Mouse (Mus musculus) cerebral cortex, adult 2 months (tissue): Measurements from ENCODE around the gene Kntc1.

Experiments used
- WGBS: fragments of 180-500 bp; shearing (Covaris S2); methylation state at CpG from one replicate; pipeline ENCODE4 v1.1.7; 2018; 5-methylcytosine and 5-hydroxymethylcytosine counted together

The Kntc1 gene

GRCm38 (mm10) chr5:123816891-123817290, 67.4 kb downstream of the Kntc1 start:
- WGBS, result 76% methylated on average over 7 of the region's 7 CpGs

- WGBS, result 57% methylated on average over 19 of the region's 19 CpGs
Measured at GRCm38 (mm10) chr5:123818941-123819577, 69.5 kb downstream of the Kntc1 start.

GRCm38 (mm10) chr5:123820501-123821263, 71.2 kb downstream of the Kntc1 start:
- WGBS, result 88% methylated on average over 9 of the region's 9 CpGs

GRCm38 (mm10) chr5:123821264-123821571, 71.7 kb downstream of the Kntc1 start:
- WGBS, result 77% methylated on average over 3 of the region's 3 CpGs

GRCm38 (mm10) chr5:123822706-123823105, 73.2 kb downstream of the Kntc1 start:
- 36% methylated on average over 7 of the region's 7 CpGs for WGBS

GRCm38 (mm10) chr5:123827659-123828091, 78.2 kb downstream of the Kntc1 start:
- WGBS, result 48% methylated on average over 6 of the region's 6 CpGs

- 66% methylated on average over 7 of the region's 7 CpGs for WGBS
Measured at GRCm38 (mm10) chr5:123832309-123832708, 82.8 kb downstream of the Kntc1 start.

- WGBS, result 85% methylated on average over 3 of the region's 3 CpGs
Measured at GRCm38 (mm10) chr5:123834836-123835235, 85.3 kb downstream of the Kntc1 start.

GRCm38 (mm10) chr5:123837371-123837770, 87.9 kb downstream of the Kntc1 start:
- 70% methylated on average over 4 of the region's 4 CpGs for WGBS

GRCm38 (mm10) chr5:123842221-123842934, 92.9 kb downstream of the Kntc1 start:
- 69% methylated on average over 11 of the region's 11 CpGs for WGBS

- 85% methylated on average over 3 of the region's 3 CpGs for WGBS
Measured at GRCm38 (mm10) chr5:123842935-123843282, 93.4 kb downstream of the Kntc1 start.

- WGBS, result 44% methylated on average over 4 of the region's 4 CpGs
Measured at GRCm38 (mm10) chr5:123843816-123844215, 94.3 kb downstream of the Kntc1 start.

- 90% methylated on average over 14 of the region's 14 CpGs for WGBS
Measured at GRCm38 (mm10) chr5:123844316-123844715, 94.8 kb downstream of the Kntc1 start.

GRCm38 (mm10) chr5:123851398-123851797, 101.9 kb downstream of the Kntc1 start:
- 69% methylated on average over 2 of the region's 2 CpGs for WGBS

- WGBS, result 89% methylated on average over 11 of the region's 11 CpGs
Measured at GRCm38 (mm10) chr5:123853877-123854504, 104.5 kb downstream of the Kntc1 start.

- 90% methylated on average over 9 of the region's 9 CpGs for WGBS
Measured at GRCm38 (mm10) chr5:123854511-123854910, 105.0 kb downstream of the Kntc1 start.

- 86% methylated on average over 11 of the region's 11 CpGs for WGBS
Measured at GRCm38 (mm10) chr5:123858798-123859197, 109.3 kb downstream of the Kntc1 start.

GRCm38 (mm10) chr5:123862374-123863350, 113.1 kb downstream of the Kntc1 start:
- 46% methylated on average over 15 of the region's 15 CpGs for whole genome bisulfite sequencing

- 88% methylated on average over 14 of the region's 14 CpGs for WGBS
Measured at GRCm38 (mm10) chr5:123863934-123864333, 114.4 kb downstream of the Kntc1 start.

GRCm38 (mm10) chr5:123865365-123865764, 115.8 kb downstream of the Kntc1 start, which contains the start of gene Hcar2:
Hcar2 (minus strand) TSS chr5:123865499.
- WGBS, result 87% methylated on average over 12 of the region's 12 CpGs

GRCm38 (mm10) chr5:123866457-123866856, 116.9 kb downstream of the Kntc1 start:
- WGBS, result 88% methylated on average over 4 of the region's 4 CpGs
